8 mouse cellular contexts compared by ENCODE assay signal in the genomic region with DNA sequence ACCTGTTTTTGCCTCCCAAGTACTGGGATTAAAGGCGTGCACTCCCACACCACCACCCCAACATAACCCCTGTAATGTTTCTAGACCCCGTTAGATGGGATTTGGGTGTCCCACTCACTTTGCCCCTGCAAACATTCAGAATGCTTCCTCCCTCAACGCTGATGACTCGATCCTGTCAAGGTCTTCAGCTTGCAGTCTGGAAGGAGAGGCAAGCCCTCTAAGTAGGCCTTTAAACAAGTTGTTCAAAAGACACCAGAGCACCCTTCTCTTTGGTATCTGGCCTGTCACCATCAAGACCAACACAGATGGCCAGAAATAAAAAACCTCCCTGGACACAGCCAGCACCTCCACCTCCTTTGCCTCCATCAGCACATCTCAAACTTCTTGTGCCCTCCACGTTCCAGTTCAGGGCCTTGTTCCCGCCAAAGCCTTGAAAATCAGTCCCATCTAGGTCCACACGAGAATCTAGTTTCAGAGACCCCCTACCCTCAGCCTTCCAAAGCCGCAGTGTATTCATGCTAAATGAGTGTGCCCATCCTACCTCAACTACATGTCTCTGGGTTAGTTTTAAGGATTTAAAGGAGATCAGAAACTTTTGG. TPM values are rescaled to one million over a fixed set of nuclear protein-coding genes. Genes with fewer than 3 reads are reported as not detected.
DNase-seq lines count a peak whose midpoint lies in the region; ATAC-seq lines count a peak whose summit lies in the region.

No protein-coding gene starts in this region.

- ATAC-seq in kidney, embryonic 15.5 days (replicated peaks; ENCODE audit: low FRiP score) = no peak
- ATAC-seq in embryonic facial prominence, embryonic 12.5 days (ENCODE audit: insufficient number of reproducible peaks, insufficient read depth, low FRiP score, low TSS enrichment) = no peak
- no peak for ATAC-seq in hindbrain, embryonic 14.5 days (ENCODE audit: low FRiP score)
- ATAC-seq in midbrain, embryonic 13.5 days = no peak

- H3K4me3 ChIP-seq in kidney, embryonic 15.5 days (replicated peaks) = peak overlapping the region; percentile 65
- H3K4me3 ChIP-seq in embryonic facial prominence, embryonic 12.5 days = peak overlapping the region; percentile 75
- H3K4me3 ChIP-seq in hindbrain, embryonic 14.5 days (replicated peaks; ENCODE audit: low read length) = peak overlapping the region; percentile 49
- H3K4me3 ChIP-seq in midbrain, embryonic 13.5 days (replicated peaks) = peak overlapping the region; percentile 51

- H3K36me3 ChIP-seq in kidney, embryonic 15.5 days = peaks cover 6% of the 10 kb centered on the region
- peaks cover 7% of the 10 kb centered on the region; the same call in 1 of the 2 replicates for H3K36me3 ChIP-seq in embryonic facial prominence, embryonic 12.5 days
- H3K36me3 ChIP-seq in hindbrain, embryonic 14.5 days (replicated peaks; ENCODE audit: control insufficient read depth, insufficient read depth) = no peaks in the 10 kb centered on the region
- H3K36me3 ChIP-seq in midbrain, embryonic 13.5 days = peaks cover 2% of the 10 kb centered on the region; the same call in 1 of the 2 replicates

- H3K27ac ChIP-seq in kidney, embryonic 15.5 days = peak overlapping the region; percentile 91
- H3K27ac ChIP-seq in embryonic facial prominence, embryonic 12.5 days = peak overlapping the region; percentile 63
- H3K27ac ChIP-seq in hindbrain, embryonic 14.5 days = no peak overlapping the region
- no peak overlapping the region for H3K27ac ChIP-seq in midbrain, embryonic 13.5 days

- no peak for DNase-seq in kidney, adult 9 months
- DNase-seq in hindbrain, embryonic 14.5 days (ENCODE audit: low spot score) = no peak
- no peak for DNase-seq in layer of hippocampus, adult 9-11 months
- DNase-seq in kidney, postnatal 14 days = no peak
- no peak for DNase-seq in left cerebral cortex, adult 8-10 months (ENCODE audit: low spot score in 2 of 2)

- H3K4me1 ChIP-seq in kidney, embryonic 15.5 days = peaks cover 33% of the 10 kb centered on the region
- peaks cover 20% of the 10 kb centered on the region for H3K4me1 ChIP-seq in embryonic facial prominence, embryonic 12.5 days
- 0 out of 2 replicates have a peak, but pooled peaks cover 5% of the 10 kb centered on the region for H3K4me1 ChIP-seq in hindbrain, embryonic 14.5 days (replicated peaks; ENCODE audit: control insufficient read depth, insufficient read depth, low read length)
- peaks cover 8% of the 10 kb centered on the region for H3K4me1 ChIP-seq in midbrain, embryonic 13.5 days (replicated peaks)

- H3K9me3 ChIP-seq in kidney, embryonic 15.5 days (replicated peaks) = no peaks in the 10 kb centered on the region
- H3K9me3 ChIP-seq in embryonic facial prominence, embryonic 12.5 days = no peaks in the 10 kb centered on the region
- H3K9me3 ChIP-seq in hindbrain, embryonic 14.5 days (ENCODE audit: control insufficient read depth, low read length) = no peaks in the 10 kb centered on the region
- no peaks in the 10 kb centered on the region for H3K9me3 ChIP-seq in midbrain, embryonic 13.5 days

- H3K9ac ChIP-seq in kidney, embryonic 15.5 days = peak overlapping the region; percentile 65
- peak overlapping the region; percentile 67 for H3K9ac ChIP-seq in embryonic facial prominence, embryonic 12.5 days
- peak overlapping the region; percentile 37; the same call in 1 of the 2 replicates for H3K9ac ChIP-seq in hindbrain, embryonic 14.5 days
- H3K9ac ChIP-seq in midbrain, embryonic 13.5 days (replicated peaks) = 0 out of 2 replicates have a peak overlapping the region, but pooled peaks have one; percentile 62

- 62% methylated on average over 8 of the region's 8 CpGs for WGBS in kidney, embryonic 15.5 days
- WGBS in embryonic facial prominence, embryonic 12.5 days = 58% methylated on average over 8 of the region's 8 CpGs
- WGBS in hindbrain, embryonic 14.5 days = 63% methylated on average over 8 of the region's 8 CpGs
- 52% methylated on average over 8 of the region's 8 CpGs for WGBS in midbrain, embryonic 13.5 days

- peak overlapping the region; percentile 64 for H3K4me2 ChIP-seq in kidney, embryonic 15.5 days
- H3K4me2 ChIP-seq in embryonic facial prominence, embryonic 12.5 days (replicated peaks) = peak overlapping the region; percentile 78
- H3K4me2 ChIP-seq in hindbrain, embryonic 14.5 days (replicated peaks) = peak overlapping the region; percentile 63
- H3K4me2 ChIP-seq in midbrain, embryonic 13.5 days (replicated peaks) = peak overlapping the region; percentile 61

- no peaks in the 10 kb centered on the region for H3K27me3 ChIP-seq in kidney, embryonic 15.5 days
- no peaks in the 10 kb centered on the region for H3K27me3 ChIP-seq in embryonic facial prominence, embryonic 12.5 days
- H3K27me3 ChIP-seq in hindbrain, embryonic 14.5 days (ENCODE audit: control insufficient read depth, insufficient read depth, low read length) = no peaks in the 10 kb centered on the region
- H3K27me3 ChIP-seq in midbrain, embryonic 13.5 days = no peaks in the 10 kb centered on the region

RNA-seq across cellular contexts. Expression of gene Cdc42bpg, which starts 0.6 kb away (rescaled TPM):
- polyA plus RNA-seq in kidney, embryonic 15.5 days (2015; fragmentation: Nextera tagmentation; extraction: Ambion mirVana) = 0.78 and 1.0 TPM in 2 replicates
- polyA plus RNA-seq in embryonic facial prominence, embryonic 12.5 days (2016; fragmentation: Nextera tagmentation; extraction: Ambion mirVana) = 0.65 and 0.95 TPM in 2 replicates
- polyA plus RNA-seq in hindbrain, embryonic 14.5 days (2014; fragmentation: Nextera tagmentation; extraction: Ambion mirVana) = 0.56 and 0.63 TPM in 2 replicates
- polyA plus RNA-seq in midbrain, embryonic 13.5 days (2015; fragmentation: Nextera tagmentation; extraction: Ambion mirVana) = 0.39 and 0.46 TPM in 2 replicates
- 1 to 10 TPM; 5.4 to 7.4 (median 5.5) TPM for total RNA-seq in left cerebral cortex, adult 8-10 months (2022)

RNA-seq across cellular contexts. Expression of gene Ehd1, which starts 29.1 kb away (rescaled TPM):
- 67.8 and 81.8 TPM in 2 replicates for polyA plus RNA-seq in kidney, embryonic 15.5 days (2015; fragmentation: Nextera tagmentation; extraction: Ambion mirVana)
- polyA plus RNA-seq in embryonic facial prominence, embryonic 12.5 days (2016; fragmentation: Nextera tagmentation; extraction: Ambion mirVana) = 76.6 and 77.6 TPM in 2 replicates
- 80.0 and 84.9 TPM in 2 replicates for polyA plus RNA-seq in hindbrain, embryonic 14.5 days (2014; fragmentation: Nextera tagmentation; extraction: Ambion mirVana)
- 89.7 and 93.8 TPM in 2 replicates for polyA plus RNA-seq in midbrain, embryonic 13.5 days (2015; fragmentation: Nextera tagmentation; extraction: Ambion mirVana)
- total RNA-seq in left cerebral cortex, adult 8-10 months (2022) = 10 to 100 TPM; 31.0 to 36.8 (median 35.8) TPM

RNA-seq across cellular contexts. Expression of gene Men1, which starts 29.2 kb away (rescaled TPM):
- 82.1 and 91.8 TPM in 2 replicates for polyA plus RNA-seq in kidney, embryonic 15.5 days (2015; fragmentation: Nextera tagmentation; extraction: Ambion mirVana)
- 107 and 111 TPM in 2 replicates for polyA plus RNA-seq in embryonic facial prominence, embryonic 12.5 days (2016; fragmentation: Nextera tagmentation; extraction: Ambion mirVana)
- 46.7 and 51.5 TPM in 2 replicates for polyA plus RNA-seq in hindbrain, embryonic 14.5 days (2014; fragmentation: Nextera tagmentation; extraction: Ambion mirVana)
- polyA plus RNA-seq in midbrain, embryonic 13.5 days (2015; fragmentation: Nextera tagmentation; extraction: Ambion mirVana) = 74.4 and 81.1 TPM in 2 replicates
- 10 to 100 TPM; 58.9 to 66.9 (median 62.6) TPM for total RNA-seq in left cerebral cortex, adult 8-10 months (2022)

RNA-seq across cellular contexts. Expression of gene Map4k2, which starts 35.3 kb away (rescaled TPM):
- polyA plus RNA-seq in kidney, embryonic 15.5 days (2015; fragmentation: Nextera tagmentation; extraction: Ambion mirVana) = 18.7 and 21.9 TPM in 2 replicates
- polyA plus RNA-seq in embryonic facial prominence, embryonic 12.5 days (2016; fragmentation: Nextera tagmentation; extraction: Ambion mirVana) = 15.6 and 16.8 TPM in 2 replicates
- 12.4 and 15.4 TPM in 2 replicates for polyA plus RNA-seq in hindbrain, embryonic 14.5 days (2014; fragmentation: Nextera tagmentation; extraction: Ambion mirVana)
- 13.6 and 17.1 TPM in 2 replicates for polyA plus RNA-seq in midbrain, embryonic 13.5 days (2015; fragmentation: Nextera tagmentation; extraction: Ambion mirVana)
- total RNA-seq in left cerebral cortex, adult 8-10 months (2022) = 100 to 1,000 TPM in 2 of 4 experiments, 10 to 100 TPM in 2; 91.7 to 111 (median 101) TPM

RNA-seq across cellular contexts. Expression of gene Sf1, which starts 57.9 kb away (rescaled TPM):
- polyA plus RNA-seq in kidney, embryonic 15.5 days (2015; fragmentation: Nextera tagmentation; extraction: Ambion mirVana) = 155 and 165 TPM in 2 replicates
- polyA plus RNA-seq in embryonic facial prominence, embryonic 12.5 days (2016; fragmentation: Nextera tagmentation; extraction: Ambion mirVana) = 158 and 159 TPM in 2 replicates
- polyA plus RNA-seq in hindbrain, embryonic 14.5 days (2014; fragmentation: Nextera tagmentation; extraction: Ambion mirVana) = 103 and 112 TPM in 2 replicates
- polyA plus RNA-seq in midbrain, embryonic 13.5 days (2015; fragmentation: Nextera tagmentation; extraction: Ambion mirVana) = 120 and 128 TPM in 2 replicates
- total RNA-seq in left cerebral cortex, adult 8-10 months (2022) = 100 to 1,000 TPM; 164 to 203 (median 187) TPM

Comparison
In these comparisons a context has a peak if more than half of its experiments do, and no peak if none do; other contexts are left out.
1. H3K27ac ChIP-seq: peak in kidney, embryonic 15.5 days (single experiment) and embryonic facial prominence, embryonic 12.5 days (single experiment); none in hindbrain, embryonic 14.5 days (single experiment) and midbrain, embryonic 13.5 days (single experiment).
2. Peak in every context shown above with its lines, with median percentiles within 50 percentile points of each other: H3K4me2 ChIP-seq, H3K4me3 ChIP-seq and H3K9ac ChIP-seq.